Comparison of ENCODE assay signal across 8 mouse cellular contexts in genomic region chr10:80190491-80191051, GRCm38 (mm10). TPM values are rescaled to one million over a fixed set of nuclear protein-coding genes. Genes with fewer than 3 reads are reported as not detected.
DNase-seq lines count a peak whose midpoint lies in the region; ATAC-seq lines count a peak whose summit lies in the region.

No protein-coding gene starts in this region.

- peaks cover 31% of the 10 kb centered on the region for H3K36me3 ChIP-seq in hindbrain, embryonic 14.5 days (replicated peaks; ENCODE audit: control insufficient read depth, insufficient read depth)
- no peaks in the 10 kb centered on the region for H3K36me3 ChIP-seq in liver, embryonic 11.5 days (ENCODE audit: control insufficient read depth, insufficient read depth, low read length)
- H3K36me3 ChIP-seq in neural tube, embryonic 13.5 days, result peaks cover 27% of the 10 kb centered on the region

- peak overlapping the region; percentile 36 for H3K4me3 ChIP-seq in hindbrain, embryonic 14.5 days (replicated peaks; ENCODE audit: low read length)
- peak overlapping the region; percentile 47 for H3K4me3 ChIP-seq in liver, embryonic 11.5 days (ENCODE audit: low read depth, low read length)
- peak overlapping the region; percentile 41 for H3K4me3 ChIP-seq in neural tube, embryonic 13.5 days

- WGBS in hindbrain, embryonic 14.5 days, result under 1% methylated on average over 47 of the region's 48 CpGs
- under 1% methylated on average over 44 of the region's 48 CpGs for WGBS in liver, embryonic 11.5 days
- WGBS in neural tube, embryonic 13.5 days, result under 1% methylated on average over 47 of the region's 48 CpGs

- H3K9me3 ChIP-seq in hindbrain, embryonic 14.5 days (ENCODE audit: control insufficient read depth, low read length), result no peaks in the 10 kb centered on the region
- no peaks in the 10 kb centered on the region for H3K9me3 ChIP-seq in liver, embryonic 11.5 days (ENCODE audit: control insufficient read depth, low read length)
- H3K9me3 ChIP-seq in neural tube, embryonic 13.5 days, result no peaks in the 10 kb centered on the region

- H3K4me2 ChIP-seq in hindbrain, embryonic 14.5 days (replicated peaks), result peak overlapping the region; percentile 73
- peak overlapping the region; percentile 71 for H3K4me2 ChIP-seq in liver, embryonic 11.5 days
- peak overlapping the region; percentile 65 for H3K4me2 ChIP-seq in neural tube, embryonic 13.5 days

- peak overlapping the region; percentile 73 for H3K9ac ChIP-seq in hindbrain, embryonic 14.5 days
- 0 out of 2 replicates have a peak overlapping the region, but pooled peaks have one; percentile 20 for H3K9ac ChIP-seq in liver, embryonic 11.5 days (ENCODE audit: low read depth, low read length)
- peak overlapping the region; percentile 78 for H3K9ac ChIP-seq in neural tube, embryonic 13.5 days

- DNase-seq in cerebellum, adult 11-12 months, result peak; percentile 39
- no peak for DNase-seq in cerebellum, postnatal 4 days (ENCODE audit: low spot score in 2 of 2)
- DNase-seq in urinary bladder, adult 2 months (ENCODE audit: low spot score), result peak; percentile 21
- DNase-seq in urinary bladder, postnatal 10 days (ENCODE audit: low spot score), result no peak
- DNase-seq in hindbrain, embryonic 14.5 days (ENCODE audit: low spot score), result peak; percentile 55
- DNase-seq in liver, embryonic 11.5 days (ENCODE audit: low spot score), result peak; percentile 75

- no peaks in the 10 kb centered on the region for H3K27me3 ChIP-seq in hindbrain, embryonic 14.5 days (ENCODE audit: control insufficient read depth, insufficient read depth, low read length)
- H3K27me3 ChIP-seq in liver, embryonic 11.5 days (replicated peaks; ENCODE audit: control insufficient read depth, insufficient read depth, low read length), result peaks cover 71% of the 10 kb centered on the region
- H3K27me3 ChIP-seq in neural tube, embryonic 13.5 days, result no peaks in the 10 kb centered on the region; the same call in none of the 2 replicates

- ATAC-seq in hindbrain, embryonic 14.5 days (ENCODE audit: low FRiP score), result peak; percentile 51
- ATAC-seq in liver, embryonic 11.5 days (replicated peaks; ENCODE audit: low FRiP score), result no peak
- peak; percentile 41 for ATAC-seq in neural tube, embryonic 13.5 days (ENCODE audit: low read depth)
- no peak for ATAC-seq in inflammation-experienced regulatory T-cells, adult 6 months

- peak overlapping the region; percentile 81 for H3K27ac ChIP-seq in hindbrain, embryonic 14.5 days
- H3K27ac ChIP-seq in liver, embryonic 11.5 days (ENCODE audit: low read depth, low read length), result no peak overlapping the region
- peak overlapping the region; percentile 82 for H3K27ac ChIP-seq in neural tube, embryonic 13.5 days (replicated peaks)

- peaks cover 17% of the 10 kb centered on the region for H3K4me1 ChIP-seq in hindbrain, embryonic 14.5 days (replicated peaks; ENCODE audit: control insufficient read depth, insufficient read depth, low read length)
- peaks cover 17% of the 10 kb centered on the region for H3K4me1 ChIP-seq in liver, embryonic 11.5 days (replicated peaks; ENCODE audit: control insufficient read depth, insufficient read depth, low read length)
- peaks cover 34% of the 10 kb centered on the region for H3K4me1 ChIP-seq in neural tube, embryonic 13.5 days (replicated peaks)

RNA-seq across cellular contexts. Expression of gene Efna2, which starts 11.3 kb away (rescaled TPM):
- polyA plus RNA-seq in urinary bladder, adult 2 months (2012; rRNA removed), result 3.0 and 3.3 TPM in 2 replicates
- polyA plus RNA-seq in hindbrain, embryonic 14.5 days (2014; fragmentation: Nextera tagmentation; extraction: Ambion mirVana), result 25.9 and 26.2 TPM in 2 replicates
- polyA plus RNA-seq in liver, embryonic 11.5 days (2014; fragmentation: Nextera tagmentation; extraction: Ambion mirVana), result 9.4 and 10.7 TPM in 2 replicates
- polyA plus RNA-seq in neural tube, embryonic 13.5 days (2015; fragmentation: Nextera tagmentation; extraction: Ambion mirVana), result 34.0 and 34.8 TPM in 2 replicates
- not detected for polyA plus RNA-seq in inflammation-experienced regulatory T-cells, adult 6 months (2017; shearing (Covaris generic))

RNA-seq across cellular contexts. Expression of gene 1600002K03Rik, which starts 17.8 kb away (rescaled TPM):
- 18.4 and 21.5 TPM in 2 replicates for polyA plus RNA-seq in urinary bladder, adult 2 months (2012; rRNA removed)
- polyA plus RNA-seq in hindbrain, embryonic 14.5 days (2014; fragmentation: Nextera tagmentation; extraction: Ambion mirVana), result 7.0 and 7.7 TPM in 2 replicates
- polyA plus RNA-seq in liver, embryonic 11.5 days (2014; fragmentation: Nextera tagmentation; extraction: Ambion mirVana), result 21.8 and 27.4 TPM in 2 replicates
- polyA plus RNA-seq in neural tube, embryonic 13.5 days (2015; fragmentation: Nextera tagmentation; extraction: Ambion mirVana), result 11.4 and 16.3 TPM in 2 replicates
- 10 to 100 TPM; 17.9 to 28.4 (median 20.5) TPM for polyA plus RNA-seq in inflammation-experienced regulatory T-cells, adult 6 months (2017; shearing (Covaris generic))

RNA-seq across cellular contexts. Expression of gene Cirbp, which starts 24.8 kb away (rescaled TPM):
- polyA plus RNA-seq in urinary bladder, adult 2 months (2012; rRNA removed), result 249 and 276 TPM in 2 replicates
- 203 and 252 TPM in 2 replicates for polyA plus RNA-seq in hindbrain, embryonic 14.5 days (2014; fragmentation: Nextera tagmentation; extraction: Ambion mirVana)
- 22.5 and 25.1 TPM in 2 replicates for polyA plus RNA-seq in liver, embryonic 11.5 days (2014; fragmentation: Nextera tagmentation; extraction: Ambion mirVana)
- polyA plus RNA-seq in neural tube, embryonic 13.5 days (2015; fragmentation: Nextera tagmentation; extraction: Ambion mirVana), result 325 and 351 TPM in 2 replicates
- polyA plus RNA-seq in inflammation-experienced regulatory T-cells, adult 6 months (2017; shearing (Covaris generic)), result 100 to 1,000 TPM in 2 of 3 experiments, 10 to 100 TPM in 1; 84.2 to 255 (median 213) TPM

RNA-seq across cellular contexts. Expression of gene Mum1, which starts 35.7 kb away (rescaled TPM):
- 36.1 and 37.8 TPM in 2 replicates for polyA plus RNA-seq in urinary bladder, adult 2 months (2012; rRNA removed)
- polyA plus RNA-seq in hindbrain, embryonic 14.5 days (2014; fragmentation: Nextera tagmentation; extraction: Ambion mirVana), result 29.0 and 32.9 TPM in 2 replicates
- polyA plus RNA-seq in liver, embryonic 11.5 days (2014; fragmentation: Nextera tagmentation; extraction: Ambion mirVana), result 67.7 and 71.0 TPM in 2 replicates
- 46.5 and 60.7 TPM in 2 replicates for polyA plus RNA-seq in neural tube, embryonic 13.5 days (2015; fragmentation: Nextera tagmentation; extraction: Ambion mirVana)
- 10 to 100 TPM; 57.7 to 85.1 (median 67.4) TPM for polyA plus RNA-seq in inflammation-experienced regulatory T-cells, adult 6 months (2017; shearing (Covaris generic))

RNA-seq across cellular contexts. Expression of gene Midn, which starts 42.5 kb away (rescaled TPM):
- polyA plus RNA-seq in urinary bladder, adult 2 months (2012; rRNA removed), result 21.2 and 30.5 TPM in 2 replicates
- 44.1 and 54.4 TPM in 2 replicates for polyA plus RNA-seq in hindbrain, embryonic 14.5 days (2014; fragmentation: Nextera tagmentation; extraction: Ambion mirVana)
- 19.2 and 20.1 TPM in 2 replicates for polyA plus RNA-seq in liver, embryonic 11.5 days (2014; fragmentation: Nextera tagmentation; extraction: Ambion mirVana)
- polyA plus RNA-seq in neural tube, embryonic 13.5 days (2015; fragmentation: Nextera tagmentation; extraction: Ambion mirVana), result 31.0 and 35.8 TPM in 2 replicates
- polyA plus RNA-seq in inflammation-experienced regulatory T-cells, adult 6 months (2017; shearing (Covaris generic)), result 1 to 10 TPM; 7.3 to 9.3 (median 7.5) TPM

Comparison
In these comparisons a context has a peak if more than half of its experiments do, and no peak if none do; other contexts are left out.
1. DNase-seq: peak in cerebellum, adult 11-12 months (single experiment), urinary bladder, adult 2 months (single experiment), hindbrain, embryonic 14.5 days (single experiment) and liver, embryonic 11.5 days (single experiment); none in cerebellum, postnatal 4 days (0 of 2) and urinary bladder, postnatal 10 days (single experiment).
2. ATAC-seq: peak in hindbrain, embryonic 14.5 days (single experiment) and neural tube, embryonic 13.5 days (single experiment); none in liver, embryonic 11.5 days (single experiment) and inflammation-experienced regulatory T-cells, adult 6 months (single experiment).
3. H3K9ac ChIP-seq: peak in every context shown above with its lines; median percentile 78 in neural tube, embryonic 13.5 days; 73 in hindbrain, embryonic 14.5 days; 20 in liver, embryonic 11.5 days.
4. Peak in every context shown above with its lines, with median percentiles within 50 percentile points of each other: H3K4me2 ChIP-seq and H3K4me3 ChIP-seq.